Mouse (Mus musculus): ENCODE results near the gene Gnao1.

- TF ChIP-seq CTCF (IDR thresholded peaks at IDR 0.05; ENCODE audit: extremely low read depth, insufficient read depth, low read length) (no peak), POLR2A (IDR thresholded peaks at IDR 0.05; ENCODE audit: extremely low read depth, insufficient read depth, low read length) (no peak)
Measured at GRCm38 (mm10) chr8:94012013-94012951, 202.5 kb downstream of the Gnao1 start, which contains the start of gene Amfr.

Data from cortical plate, adult 2 months (tissue).